Mouse (Mus musculus): ENCODE results near the gene Wdr25. TPM values are rescaled to one million over a fixed set of nuclear protein-coding genes. Genes with fewer than 3 reads are reported as not detected.
A peak's percentile ranks its signal among the peaks of the same experiment; 100 is the strongest.

Wdr25 gene
- total RNA-seq, 4 experiments from 2014 or later = 8.1 to 9.6 (median 8.4) TPM

DNA sequence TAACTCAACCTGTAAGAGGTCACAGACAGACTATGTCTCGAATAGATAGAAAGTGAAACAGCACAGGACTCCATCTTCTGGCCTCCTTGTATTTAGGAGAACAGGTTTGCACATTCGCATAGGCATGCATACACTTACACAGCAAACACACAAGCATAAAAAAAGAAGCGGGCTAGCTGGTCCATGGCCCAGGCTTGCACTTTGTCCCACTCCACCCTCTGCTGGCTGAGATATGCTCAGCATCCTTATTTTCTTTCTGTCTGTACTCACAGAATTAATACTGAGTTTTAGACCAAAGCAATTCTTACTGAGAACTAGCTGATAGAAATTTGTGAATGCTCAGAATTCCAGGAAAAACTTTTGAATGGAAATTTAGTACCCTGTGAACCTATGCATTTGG is 2.6 kb downstream of the Wdr25 start:
- DNase-seq = no peak

DNA sequence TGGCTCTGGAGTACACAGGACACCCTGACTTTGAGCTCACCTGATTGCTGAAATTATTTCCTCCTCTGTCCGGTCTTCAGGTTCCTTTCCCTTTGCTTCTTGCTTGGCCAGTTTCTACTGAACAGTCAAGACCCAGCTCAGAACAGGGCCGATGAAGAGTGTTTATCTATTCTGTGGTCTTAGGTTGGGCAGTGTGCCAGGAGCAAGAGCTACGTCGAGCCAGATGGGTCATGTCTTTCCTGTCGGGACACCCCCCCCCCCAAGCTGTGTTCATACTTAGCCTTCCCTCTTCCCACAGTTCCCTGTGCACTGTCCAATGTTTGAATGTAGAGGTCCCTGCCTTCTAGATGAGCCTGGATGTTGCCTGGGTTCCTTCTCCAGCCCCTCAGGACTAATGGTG is 7.9 kb downstream of the Wdr25 start:
- no peak for DNase-seq

GRCm38 (mm10) chr12:108902940-108903339 is 9.5 kb downstream of the Wdr25 start:
- no peak for DNase-seq

- peak; percentile 50 for DNase-seq
These were observed 10.3 kb downstream of the Wdr25 start for GRCm38 (mm10) chr12:108903600-108904275.

DNA sequence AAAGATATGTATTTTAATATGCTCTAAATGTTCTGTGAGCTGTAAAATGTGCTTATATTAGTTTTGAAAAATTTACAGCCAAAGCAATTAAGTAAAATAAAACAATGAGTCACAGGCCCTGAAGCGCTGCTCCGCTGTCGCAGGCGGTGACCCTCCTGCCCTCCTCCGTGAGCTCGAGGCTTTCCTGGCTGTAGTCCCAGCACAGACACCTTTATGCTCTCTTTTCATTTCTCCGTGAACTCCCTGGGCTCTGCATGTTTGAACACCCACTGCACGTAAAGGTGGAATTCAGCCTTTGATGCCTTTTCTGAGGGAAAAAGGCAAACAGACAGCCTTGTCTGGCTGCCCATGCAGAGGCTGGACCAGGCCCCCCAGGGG is 10.8 kb downstream of the Wdr25 start:
- DNase-seq = no peak

DNA sequence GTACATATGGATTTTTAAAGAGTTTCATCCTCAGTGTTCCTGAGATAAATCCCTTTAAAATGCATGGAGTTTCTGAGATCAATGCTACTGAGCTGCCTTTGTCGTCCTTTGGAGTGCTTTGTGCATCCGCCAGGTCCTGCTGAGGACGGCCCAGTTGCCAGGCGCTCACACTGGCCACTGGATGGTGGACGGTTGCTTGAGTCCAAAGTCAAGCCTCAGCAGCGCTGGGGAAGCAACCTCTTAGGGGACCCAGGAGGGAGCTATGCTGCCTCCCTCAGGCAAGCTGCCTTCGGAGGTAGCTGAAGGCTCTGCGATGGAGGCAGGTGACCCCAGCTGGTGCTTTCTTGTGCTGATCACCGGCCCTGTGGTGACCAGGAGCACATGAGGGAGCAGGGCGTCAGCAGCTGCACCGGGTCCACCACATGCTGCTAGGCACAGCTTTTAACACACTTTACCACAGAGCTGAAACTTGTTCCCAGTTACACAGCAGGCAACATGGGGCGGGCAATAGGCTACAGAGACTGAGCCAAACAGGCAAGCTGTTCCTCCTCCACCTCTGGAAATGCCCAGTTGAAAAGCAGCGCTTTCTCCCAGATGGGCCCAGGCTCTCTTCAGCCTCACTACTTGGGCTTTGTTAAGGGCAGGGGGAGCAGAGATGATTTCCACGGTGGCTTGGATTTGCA is 12.3 kb downstream of the Wdr25 start:
- no peak for DNase-seq

DNA sequence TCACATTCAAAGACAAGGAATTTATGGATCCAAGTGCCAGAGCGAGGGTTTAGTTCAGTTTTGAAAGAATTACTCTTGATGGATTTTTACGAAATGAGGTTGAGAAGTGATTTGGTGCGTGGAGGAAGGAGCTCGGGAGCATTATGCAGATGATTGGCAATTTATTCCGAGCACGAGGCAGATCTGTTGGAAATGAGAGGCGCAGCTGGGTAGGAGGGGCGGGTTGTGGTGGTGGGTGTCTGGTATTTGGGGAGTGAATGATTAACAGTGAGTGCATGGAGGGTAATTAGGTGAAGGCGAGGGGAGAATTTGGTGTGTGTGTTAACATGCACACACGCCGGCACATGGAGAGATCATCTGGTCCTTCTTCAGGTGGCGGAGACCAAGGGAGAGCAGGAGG is 13.0 kb downstream of the Wdr25 start:
- DNase-seq = no peak

- no peak for DNase-seq
These were observed 16.5 kb downstream of the Wdr25 start for GRCm38 (mm10) chr12:108909846-108910433.

DNA sequence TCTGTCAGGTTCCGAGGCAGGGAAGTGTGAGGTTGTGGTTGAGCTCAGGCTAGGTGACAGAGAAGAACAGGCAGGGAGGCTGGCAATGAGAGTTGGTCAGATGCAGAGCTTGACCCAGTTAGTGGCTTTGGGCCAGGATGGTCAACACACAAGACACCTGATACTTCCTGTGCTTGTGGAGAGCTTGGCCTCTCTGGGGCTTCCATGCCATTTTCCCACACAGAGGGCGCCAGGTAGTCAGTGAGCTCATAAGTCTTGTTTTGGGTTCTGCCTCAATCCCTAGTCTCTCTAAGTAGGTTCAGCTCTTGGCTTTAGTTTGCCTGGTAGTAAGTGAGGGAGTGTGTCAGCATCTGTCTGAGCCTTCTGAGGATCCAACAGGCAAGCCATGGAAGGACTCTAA is 19.0 kb downstream of the Wdr25 start:
- no peak for DNase-seq

GRCm38 (mm10) chr12:108914198-108914597 is 20.8 kb downstream of the Wdr25 start:
- DNase-seq = no peak

DNA sequence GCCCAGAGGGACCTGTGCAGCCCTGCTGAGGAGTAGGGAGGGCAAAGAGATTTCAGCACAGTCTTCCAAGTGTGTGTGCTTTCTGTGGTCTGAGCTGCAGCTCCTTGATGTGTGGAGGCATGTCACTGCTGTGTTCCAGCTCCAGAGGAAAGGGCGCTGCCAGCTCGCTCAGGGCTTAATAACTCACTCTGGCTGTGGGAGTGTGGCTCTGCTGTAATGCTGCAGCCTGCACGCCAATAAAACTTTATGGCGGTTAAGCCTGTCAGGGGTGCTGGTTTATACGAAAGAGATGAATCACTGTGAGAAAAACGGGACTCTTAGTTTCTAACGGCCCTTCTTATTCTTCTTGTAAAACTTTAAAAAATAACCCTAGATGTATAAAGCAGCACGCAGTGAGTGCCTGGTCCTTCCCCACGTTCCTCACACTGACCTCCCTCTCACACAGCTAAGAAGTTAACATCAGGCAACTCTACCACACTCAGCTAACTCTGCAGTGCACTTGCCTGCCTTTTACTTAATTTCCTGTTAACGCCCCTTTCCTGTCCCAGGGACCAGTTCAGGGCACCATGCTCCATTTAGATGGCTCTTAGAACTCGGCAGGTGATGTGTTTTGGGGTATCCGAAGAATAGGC is 21.4 kb downstream of the Wdr25 start:
- no peak for DNase-seq

GRCm38 (mm10) chr12:108915893-108916292 is 22.5 kb downstream of the Wdr25 start:
- no peak for DNase-seq

- DNase-seq = no peak
These were observed 23.1 kb downstream of the Wdr25 start for GRCm38 (mm10) chr12:108916447-108917042.

GRCm38 (mm10) chr12:108917509-108917908 is 24.1 kb downstream of the Wdr25 start:
- no peak for DNase-seq

- DNase-seq = no peak
These were observed 25.3 kb downstream of the Wdr25 start for GRCm38 (mm10) chr12:108918753-108919152.

DNA sequence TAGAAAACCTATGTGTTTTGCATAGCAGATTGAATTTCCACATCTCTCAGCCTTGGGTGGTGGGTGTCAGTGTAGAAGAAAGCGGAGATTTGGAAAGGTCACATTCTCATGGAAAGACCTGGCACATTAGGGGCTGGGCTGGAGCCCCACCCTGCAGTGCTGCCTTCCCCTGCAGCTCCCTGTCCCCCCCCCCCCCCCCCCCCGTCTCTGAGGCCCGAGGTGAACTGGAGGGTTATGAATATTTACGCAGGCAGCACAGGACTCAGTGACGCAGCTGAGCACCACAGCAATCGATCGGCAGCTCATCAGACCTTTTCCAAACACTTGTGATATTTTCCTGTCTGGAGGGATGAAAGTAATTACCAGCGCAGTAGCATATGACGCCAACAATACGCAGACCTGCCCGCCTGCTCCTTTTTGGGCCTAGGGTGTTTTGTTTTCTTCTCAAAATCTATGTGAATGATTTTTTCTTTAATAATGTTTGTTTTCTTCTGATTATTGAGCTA is 33.2 kb downstream of the Wdr25 start:
- DNase-seq = no peak

GRCm38 (mm10) chr12:108928249-108928648 is 34.8 kb downstream of the Wdr25 start:
- DNase-seq = no peak

DNA sequence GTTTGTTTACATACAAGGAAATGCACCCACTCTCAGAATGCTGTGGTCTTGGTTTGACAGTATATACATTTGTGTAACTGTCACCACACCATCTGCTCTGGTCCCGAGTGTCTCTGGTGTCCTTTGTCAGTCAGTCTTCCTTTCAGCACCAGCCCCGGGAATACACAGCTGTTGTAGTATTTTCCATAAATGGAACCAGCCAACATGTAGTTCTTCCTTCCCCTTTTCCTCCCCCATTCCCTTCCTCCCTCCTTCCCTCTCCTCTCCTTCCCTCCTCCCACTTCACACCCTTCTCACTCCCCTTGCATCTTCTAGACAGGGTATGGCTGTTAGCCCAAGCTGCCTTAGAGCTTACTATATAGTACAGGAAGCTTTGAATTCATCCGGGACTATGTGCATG is 36.0 kb downstream of the Wdr25 start:
- DNase-seq = no peak

DNA sequence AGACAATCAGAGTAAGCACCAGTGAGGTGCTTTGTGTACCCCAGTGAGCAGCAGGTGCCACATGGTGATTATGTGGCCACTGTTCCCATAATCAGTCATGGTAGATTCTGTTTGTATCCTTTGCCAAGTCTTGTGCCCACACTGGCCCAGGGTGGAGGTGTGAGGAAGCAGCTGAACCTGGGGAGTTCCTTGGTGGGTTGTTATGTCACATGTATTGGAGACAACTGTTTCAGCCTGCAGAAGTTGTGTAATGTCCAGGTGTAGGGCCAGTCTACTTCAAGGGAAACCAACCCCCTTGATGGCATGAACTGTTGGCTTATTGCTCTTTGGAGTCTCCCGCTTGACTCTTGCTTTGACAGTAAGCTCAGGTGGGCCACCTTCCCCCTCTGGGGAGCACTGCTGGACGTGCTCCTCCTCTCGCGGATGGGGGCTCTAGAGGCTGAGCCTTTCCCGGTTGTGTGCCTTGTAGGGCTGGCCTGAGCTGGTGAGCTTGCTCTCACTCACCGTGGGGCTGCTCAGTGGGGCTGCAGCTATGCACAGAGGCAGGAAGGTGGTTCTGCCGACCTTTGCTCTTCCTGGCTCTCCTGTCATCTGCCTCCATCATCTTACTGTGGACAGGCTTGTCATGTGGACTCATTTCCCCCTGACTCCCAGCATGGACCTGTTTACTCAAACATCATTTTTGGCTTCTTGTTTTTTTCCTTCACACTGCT is 38.1 kb downstream of the Wdr25 start:
- DNase-seq = no peak

- no peak for DNase-seq
These were observed 38.7 kb downstream of the Wdr25 start for GRCm38 (mm10) chr12:108932113-108932512.

DNA sequence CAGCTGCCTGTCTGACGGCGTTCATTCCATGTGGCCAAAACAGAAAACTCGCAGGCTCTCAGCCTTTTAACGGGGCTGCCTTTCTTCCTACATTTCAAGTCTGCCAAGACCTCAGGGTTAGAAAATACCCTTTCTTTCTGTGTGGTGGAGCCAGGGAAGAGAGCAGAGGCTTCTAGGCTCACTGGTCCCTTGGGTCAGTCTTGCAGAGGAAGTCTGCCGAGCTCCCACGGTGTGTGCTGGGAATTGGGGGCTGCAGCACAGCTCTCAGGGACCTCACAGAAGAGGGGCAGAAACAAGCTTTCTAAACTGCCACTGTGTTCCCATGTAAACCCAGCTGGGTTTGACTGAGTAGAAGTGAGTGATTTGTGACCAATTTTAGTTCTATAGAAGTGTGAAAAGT is 40.8 kb downstream of the Wdr25 start:
- DNase-seq = no peak

- DNase-seq = no peak
These were observed 43.4 kb downstream of the Wdr25 start for GRCm38 (mm10) chr12:108936834-108937233.
